31 mouse cellular contexts compared by ENCODE assay signal in the genomic region with DNA sequence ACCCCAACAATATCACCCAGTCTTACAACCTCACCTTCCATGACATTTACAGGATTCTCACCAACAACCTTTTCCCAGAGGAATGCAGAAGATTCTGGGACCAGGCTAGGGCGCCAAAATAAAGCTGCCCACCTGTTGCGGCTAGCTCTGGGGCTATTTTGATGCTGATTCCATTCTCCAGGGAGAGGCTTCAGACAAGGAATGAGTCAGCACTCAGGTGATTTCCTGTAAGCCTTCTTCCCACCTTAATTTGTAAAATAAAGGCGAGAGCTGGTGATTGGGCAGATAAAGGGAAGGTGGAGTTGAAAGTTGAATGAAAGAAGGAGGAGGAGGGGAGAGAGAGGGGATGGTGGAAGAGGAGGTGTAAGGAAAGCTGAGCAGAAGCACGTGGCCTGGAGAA. TPM values are rescaled to one million over a fixed set of nuclear protein-coding genes. Genes with fewer than 3 reads are reported as not detected.
DNase-seq lines count a peak whose midpoint lies in the region; ATAC-seq and TF ChIP-seq lines count a peak whose summit lies in the region.
"Had no signal": no experiment of that assay in that cellular context is flagged by ENCODE, and none has a peak within 500 bp of the region (broad histone marks: within the 10 kb centered on the region; RNA-seq: fewer than 3 reads in every experiment).

No protein-coding gene starts in this region.

- H3K27me3 ChIP-seq in CH12.LX (replicated peaks), result peaks cover 25% of the 10 kb centered on the region
- H3K27me3 ChIP-seq: embryonic facial prominence, embryonic 15.5 days had no signal

- no peaks in the 10 kb centered on the region for H3K36me3 ChIP-seq in CH12.LX (replicated peaks in 1 of 2; ENCODE audit: control insufficient read depth in 1 of 2, insufficient read depth in 1 of 2, low read length in 1 of 2)
- H3K36me3 ChIP-seq: embryonic facial prominence, embryonic 13.5 days; embryonic facial prominence, embryonic 15.5 days; forebrain, embryonic 10.5 days; forebrain, embryonic 12.5 days; G1E had no signal

- ATAC-seq in megakaryocyte-erythroid progenitor cell, adult 5-6 weeks (replicated peaks; ENCODE audit: low FRiP score, low TSS enrichment, poor library complexity, severe bottlenecking), result no peak
- ATAC-seq: activated CD4-positive, CD25-positive, alpha-beta regulatory T cell, adult 4 months; CD4-positive, CD25-positive, alpha-beta regulatory T cell, adult 4 months; forebrain, embryonic 14.5 days; forebrain, embryonic 16.5 days; Patski had no signal

- TF ChIP-seq CTCF in CH12.LX (conservative IDR thresholded peaks at IDR 0.05 in 1 of 2, IDR thresholded peaks at IDR 0.05 in 1 of 2; ENCODE audit: low read depth in 2 of 2, low read length in 2 of 2), result no peak

- H3K4me1 ChIP-seq in CH12.LX (ENCODE audit: control insufficient read depth in 1 of 2, insufficient read depth in 2 of 2), result peaks cover 0 to 9% of the 10 kb centered on the region in 2 experiments; a peak in 2 of 4 replicates
- H3K4me1 ChIP-seq: embryonic facial prominence, embryonic 13.5 days; embryonic facial prominence, embryonic 15.5 days; forebrain, embryonic 10.5 days; forebrain, embryonic 12.5 days had no signal

- dilution Hi-C loops in CH12.LX (cut with MboI; ENCODE audit: extremely low pct_ligation_motif_present, extremely low pct_unique_long_range_greater_than_20kb, low sequenced_read_pairs), result no loop called here

- H3K27ac ChIP-seq in CH12.LX (ENCODE audit: insufficient read depth, low read depth), result no peak overlapping the region
- H3K27ac ChIP-seq: embryonic facial prominence, embryonic 13.5 days; embryonic facial prominence, embryonic 15.5 days; forebrain, embryonic 10.5 days; forebrain, embryonic 12.5 days had no signal

- no peak for TF ChIP-seq RAD21 in CH12.LX (IDR thresholded peaks at IDR 0.05; ENCODE audit: low read depth, low read length)

- DNase-seq in CH12.LX (ENCODE audit: extremely low read depth), result no peak
- DNase-seq in ES-CJ7 (ENCODE audit: low read depth, low spot score), result peak; percentile 80
- peak; percentile 92 for DNase-seq in R1 (ENCODE audit: low read depth, low spot score)
- no peak for DNase-seq in cerebellum, adult 8-10 months
- DNase-seq in ovary, adult 18-20 months (ENCODE audit: low spot score), result no peak
- DNase-seq: adrenal gland, adult 8-10 months; adrenal gland, postnatal 14 days; adrenal gland, postnatal 36 days; B cell, adult 2 months; cerebellum, adult 11-12 months; cerebellum, adult 2 months; cerebellum, adult 9-11 months; cerebellum, postnatal 14 days; cerebellum, postnatal 36 days; embryo, embryonic 11 days had no signal

- H3K79me2 ChIP-seq in CH12.LX (replicated peaks; ENCODE audit: control insufficient read depth, extremely low read depth, insufficient read depth, poor library complexity, severe bottlenecking), result no peaks in the 10 kb centered on the region

- no peak for TF ChIP-seq EP300 in CH12.LX (IDR thresholded peaks at IDR 0.05; ENCODE audit: low read length)

- H3K9me3 ChIP-seq in CH12.LX (replicated peaks; ENCODE audit: low read length), result peaks cover 9% of the 10 kb centered on the region
- H3K9me3 ChIP-seq: G1E had no signal

- H3K9ac ChIP-seq in CH12.LX (ENCODE audit: insufficient read depth, low read depth), result no peak overlapping the region
- H3K9ac ChIP-seq: embryonic facial prominence, embryonic 13.5 days; embryonic facial prominence, embryonic 15.5 days; forebrain, embryonic 12.5 days had no signal

- in situ Hi-C loops in CH12.LX (cut with MboI; ENCODE audit: low pct_ligation_motif_present, low pct_unique_long_range_greater_than_20kb, low sequenced_read_pairs), result no loop called here

- H3K4me3 ChIP-seq in CH12.LX (replicated peaks in 1 of 3; ENCODE audit: low read depth in 2 of 3, low read length in 2 of 3, poor library complexity in 1 of 3), result no peak overlapping the region
- H3K4me3 ChIP-seq: embryonic facial prominence, embryonic 13.5 days; embryonic facial prominence, embryonic 15.5 days; erythroblast, embryonic 14.5 days; forebrain, embryonic 10.5 days; forebrain, embryonic 12.5 days had no signal

- TF ChIP-seq POLR2A in CH12.LX (IDR thresholded peaks at IDR 0.05; ENCODE audit: low read depth, low read length), result no peak

- H3K4me2 ChIP-seq in CH12.LX (ENCODE audit: insufficient read depth, low read depth, poor library complexity, severe bottlenecking), result no peak overlapping the region
- H3K4me2 ChIP-seq: embryonic facial prominence, embryonic 13.5 days; embryonic facial prominence, embryonic 15.5 days; forebrain, embryonic 12.5 days had no signal

TF ChIP-seq in CH12.LX, 34 proteins besides CTCF, POLR2A, EP300 and RAD21:
- TF ChIP-seq MAX (IDR thresholded peaks at IDR 0.05; ENCODE audit: low read length) (no peak), PAX5 (IDR thresholded peaks at IDR 0.05; ENCODE audit: low read length) (no peak), IRF4 (IDR thresholded peaks at IDR 0.05; ENCODE audit: low read depth, low read length) (no peak), JUN (IDR thresholded peaks at IDR 0.05; ENCODE audit: insufficient read depth, low read depth, low read length) (no peak), JUND (conservative IDR thresholded peaks at IDR 0.05; ENCODE audit: low read depth, low read length) (no peak), RCOR1 (conservative IDR thresholded peaks at IDR 0.05; ENCODE audit: low read depth, low read length) (no peak), BHLHE40 (IDR thresholded peaks at IDR 0.05; ENCODE audit: low read depth, low read length) (peak; percentile 44)

RNA-seq across cellular contexts. Expression of gene Clec11a, which starts 15.3 kb away (rescaled TPM):
- total RNA-seq in CH12.LX (2012; rRNA removed) (0.89 and 0.97 TPM in 2 replicates), CH12.LX (2014; rRNA removed) (0.46 and 0.69 TPM in 2 replicates)
- 0.38 and 0.53 TPM in 2 replicates for polyA plus RNA-seq in CH12.LX (2012; ENCODE audit: insufficient read length, low read depth)
- 0.74 and 0.77 TPM in 2 replicates for total RNA-seq in megakaryocyte-erythroid progenitor cell, adult 5-6 weeks (2014; fragmentation: Nextera tagmentation)
- 1.7 and 4.3 TPM in 2 replicates for total RNA-seq in megakaryocyte-erythroid progenitor cell, adult 5-6 weeks (2017)

RNA-seq across cellular contexts. Expression of gene Shank1, which starts 18.6 kb away (rescaled TPM):
- under 0.01 and 0.04 TPM in 2 replicates for total RNA-seq in CH12.LX (2012; rRNA removed)
- total RNA-seq in CH12.LX (2014; rRNA removed), result not detected in 2 replicates
- 0.07 and 0.12 TPM in 2 replicates for polyA plus RNA-seq in CH12.LX (2012; ENCODE audit: insufficient read length, low read depth)
- total RNA-seq in megakaryocyte-erythroid progenitor cell, adult 5-6 weeks (2014; fragmentation: Nextera tagmentation), result 0.22 and 1.3 TPM in 2 replicates
- total RNA-seq in megakaryocyte-erythroid progenitor cell, adult 5-6 weeks (2017), result 0.27 TPM in 1 of 2 replicates, not detected in the other
- total RNA-seq: common myeloid progenitor, adult 5-6 weeks had no signal
- polyA plus RNA-seq: activated CD4-positive, CD25-positive, alpha-beta regulatory T cell, adult 4 months had no signal

RNA-seq across cellular contexts. Expression of gene Gm15517, which starts 30.2 kb away (rescaled TPM):
- total RNA-seq in CH12.LX (2012; rRNA removed), result not detected in 2 replicates
- total RNA-seq in CH12.LX (2014; rRNA removed), result not detected in 2 replicates
- polyA plus RNA-seq in CH12.LX (2012; ENCODE audit: insufficient read length, low read depth), result not detected in 2 replicates
- not detected in 2 replicates for total RNA-seq in megakaryocyte-erythroid progenitor cell, adult 5-6 weeks (2014; fragmentation: Nextera tagmentation)
- not detected in 2 replicates for total RNA-seq in megakaryocyte-erythroid progenitor cell, adult 5-6 weeks (2017)
- total RNA-seq: adrenal gland, adult 18-20 months; adrenal gland, adult 8-10 months; adrenal gland, postnatal 14 days; adrenal gland, postnatal 36 days; common myeloid progenitor, adult 5-6 weeks; G1E had no signal
- polyA plus RNA-seq: activated CD4-positive, CD25-positive, alpha-beta regulatory T cell, adult 4 months; CD4-positive, CD25-positive, alpha-beta regulatory T cell, adult 4 months; cerebellum, adult 2 months; embryonic facial prominence, embryonic 13.5 days; embryonic facial prominence, embryonic 15.5 days; erythroblast, embryonic 14.5 days; forebrain, embryonic 10.5 days; forebrain, embryonic 12.5 days; forebrain, embryonic 14.5 days; forebrain, embryonic 16.5 days; G1E; Patski had no signal

RNA-seq across cellular contexts. Expression of gene Acp4, which starts 34.2 kb away (rescaled TPM):
- 0.08 TPM in 1 of 2 replicates, not detected in the other for total RNA-seq in CH12.LX (2012; rRNA removed)
- not detected in 2 replicates for total RNA-seq in CH12.LX (2014; rRNA removed)
- 0.33 and 0.57 TPM in 2 replicates for polyA plus RNA-seq in CH12.LX (2012; ENCODE audit: insufficient read length, low read depth)
- total RNA-seq in megakaryocyte-erythroid progenitor cell, adult 5-6 weeks (2014; fragmentation: Nextera tagmentation), result not detected in 2 replicates
- total RNA-seq in megakaryocyte-erythroid progenitor cell, adult 5-6 weeks (2017), result not detected in 2 replicates
- total RNA-seq: adrenal gland, adult 18-20 months; adrenal gland, adult 8-10 months; adrenal gland, postnatal 14 days; adrenal gland, postnatal 36 days; common myeloid progenitor, adult 5-6 weeks; G1E had no signal
- polyA plus RNA-seq: activated CD4-positive, CD25-positive, alpha-beta regulatory T cell, adult 4 months; CD4-positive, CD25-positive, alpha-beta regulatory T cell, adult 4 months; cerebellum, adult 2 months; embryonic facial prominence, embryonic 11.5 days; erythroblast, embryonic 14.5 days; forebrain, embryonic 10.5 days; forebrain, embryonic 14.5 days; forebrain, embryonic 16.5 days; frontal cortex, adult 2 months; G1E; Patski had no signal

RNA-seq across cellular contexts. Expression of gene 2410002F23Rik, which starts 44.9 kb away (rescaled TPM):
- total RNA-seq in CH12.LX (2012; rRNA removed) (44.4 and 64.0 TPM in 2 replicates), CH12.LX (2014; rRNA removed) (67.0 and 69.6 TPM in 2 replicates)
- polyA plus RNA-seq in CH12.LX (2012; ENCODE audit: insufficient read length, low read depth), result 91.0 and 96.1 TPM in 2 replicates
- 93.5 and 176 TPM in 2 replicates for total RNA-seq in megakaryocyte-erythroid progenitor cell, adult 5-6 weeks (2014; fragmentation: Nextera tagmentation)
- total RNA-seq in megakaryocyte-erythroid progenitor cell, adult 5-6 weeks (2017), result 77.1 and 113 TPM in 2 replicates

Comparison
In these comparisons a context has a peak if more than half of its experiments do, and no peak if none do; other contexts are left out.
1. DNase-seq: peak in ES-CJ7 (single experiment) and R1 (single experiment); none in CH12.LX (single experiment), cerebellum, adult 8-10 months (single experiment) and ovary, adult 18-20 months (single experiment).